Mouse (Mus musculus) heart, adult 2 months (tissue): Measurements from ENCODE around the gene Unc79.

Experiments used
- CTCF ChIP-seq: fragments of 200-600 bp; IDR thresholded peaks from 2 replicates; pipeline ENCODE4 v1.8.1; 2022; ENCODE audit warnings: antibody characterized with exemption, mild to moderate bottlenecking, moderate library complexity
- POLR2A ChIP-seq: fragments of 200-500 bp; IDR thresholded peaks from 2 replicates; pipeline ENCODE4 v1.6.1; 2011; ENCODE audit warnings: mild to moderate bottlenecking, low read depth, low read length, control low read depth; ENCODE audit not compliant: insufficient read depth

- no peak for TF ChIP-seq CTCF
- no peak for TF ChIP-seq POLR2A
Measured at GRCm38 (mm10) chr12:102948778-102949394, at the start of gene Unc79.
